Mouse (Mus musculus) MEL (cell line): ENCODE data around the gene Nf1. TPM values are rescaled to one million over a fixed set of nuclear protein-coding genes. Genes with fewer than 3 reads are reported as not detected.

Source experiments
- DNase-seq: peaks from one replicate; pipeline ENCODE4 v3.0.0; 2011; ENCODE audit warnings: low read depth, low spot score
- H3K27ac ChIP-seq: 2 replicates; pipeline ENCODE4 v1.5.1; 2012; ENCODE audit warnings: low read depth, mild to moderate bottlenecking, control low read depth, low read length, moderate library complexity; ENCODE audit not compliant: control insufficient read depth
- H3K27me3 ChIP-seq, 2 experiments: fragments of 150-350 bp in 1 of 2; sonication (generic) in 1 of 2; 2 replicates each; pipeline ENCODE4 v1.6.1; 2012; ENCODE audit warnings: low read length in 2 of 2, mild to moderate bottlenecking in 2 of 2, improper control_type of control experiment in 1 of 2, moderate library complexity in 1 of 2; ENCODE audit not compliant: insufficient read depth in 2 of 2, control insufficient read depth in 1 of 2
- H3K36me3 ChIP-seq, 2 experiments: 2 replicates each; pipeline ENCODE4 v1.6.1; 2012 to 2014; ENCODE audit warnings: low read length in 2 of 2, improper control_type of control experiment in 1 of 2, inconsistent platforms in 1 of 2, mild to moderate bottlenecking in 1 of 2; ENCODE audit not compliant: insufficient read depth in 2 of 2, control insufficient read depth in 1 of 2
- H3K4me1 ChIP-seq, 2 experiments: fragments of 150-350 bp in 1 of 2; sonication (generic) in 1 of 2; 2 replicates each; pipeline ENCODE4 v1.6.1; 2012; ENCODE audit warnings: low read length in 2 of 2, improper control_type of control experiment in 1 of 2, mild to moderate bottlenecking in 1 of 2; ENCODE audit not compliant: insufficient read depth in 2 of 2, control insufficient read depth in 1 of 2
- H3K4me3 ChIP-seq, 2 experiments: fragments of 150-350 bp in 1 of 2; sonication (generic) in 1 of 2; 2 replicates each; pipeline ENCODE4 v1.5.1; 2012; ENCODE audit warnings: low read depth in 2 of 2, low read length in 2 of 2, mild to moderate bottlenecking in 2 of 2, moderate library complexity in 2 of 2, control low read depth in 1 of 2, improper control_type of control experiment in 1 of 2; ENCODE audit not compliant: control insufficient read depth in 1 of 2, insufficient read depth in 1 of 2
- H3K79me2 ChIP-seq: 2 replicates; pipeline ENCODE4 v1.6.1; 2012; ENCODE audit warnings: mild to moderate bottlenecking, low read length, moderate library complexity; ENCODE audit not compliant: control insufficient read depth, poor library complexity, insufficient read depth
- H3K9ac ChIP-seq: 2 replicates; pipeline ENCODE4 v1.6.1; 2012; ENCODE audit warnings: low read depth, mild to moderate bottlenecking, control low read depth, low read length, moderate library complexity; ENCODE audit not compliant: control insufficient read depth, poor library complexity, severe bottlenecking
- H3K9me3 ChIP-seq: fragments of 150-350 bp; sonication (generic); replicated peaks from 2 replicates; pipeline ENCODE4 v1.6.1; 2012; ENCODE audit warnings: mild to moderate bottlenecking, low read length, improper control_type of control experiment, moderate library complexity; ENCODE audit not compliant: insufficient read depth
- CTCF ChIP-seq, 3 experiments: IDR thresholded peaks in 2 of 3; conservative IDR thresholded peaks in 1 of 3; 2 replicates each; pipeline ENCODE4 v1.5.1; 2011 to 2012; ENCODE audit warnings: low read length in 3 of 3, low read depth in 2 of 3, mild to moderate bottlenecking in 2 of 3, improper control_type of control experiment in 1 of 3, inconsistent platforms in 1 of 3, mixed read lengths in 1 of 3, moderate library complexity in 1 of 3; ENCODE audit not compliant: control insufficient read depth in 1 of 3, insufficient read depth in 1 of 3, poor library complexity in 1 of 3, severe bottlenecking in 1 of 3
- GABPA ChIP-seq: IDR thresholded peaks from 2 replicates; pipeline ENCODE4 v1.6.1; 2012; ENCODE audit warnings: low read depth, mild to moderate bottlenecking, inconsistent platforms, low read length, improper control_type of control experiment, moderate library complexity
- MAZ ChIP-seq: IDR thresholded peaks from 2 replicates; pipeline ENCODE4 v1.6.1; 2012; ENCODE audit warnings: low read depth, mild to moderate bottlenecking, inconsistent platforms, low read length, improper control_type of control experiment
- MEF2A ChIP-seq: IDR thresholded peaks from 2 replicates; pipeline ENCODE4 v1.6.1; 2014; ENCODE audit warnings: low read depth, mild to moderate bottlenecking, inconsistent platforms, low read length, improper control_type of control experiment; ENCODE audit not compliant: poor library complexity, insufficient replicate concordance, severe bottlenecking; ENCODE audit errors: extremely low read depth
- MYC ChIP-seq: IDR thresholded peaks from 2 replicates; pipeline ENCODE4 v1.6.1; 2011; ENCODE audit warnings: low read depth, mild to moderate bottlenecking, low read length, improper control_type of control experiment, moderate library complexity
- POLR2A ChIP-seq, 2 experiments: IDR thresholded peaks; 2 replicates each; pipeline ENCODE4 v1.6.1; 2011 to 2012; ENCODE audit warnings: low read length in 2 of 2, mild to moderate bottlenecking in 2 of 2, control low read depth in 1 of 2, improper control_type of control experiment in 1 of 2, low read depth in 1 of 2, moderate library complexity in 1 of 2; ENCODE audit not compliant: control insufficient read depth in 1 of 2, insufficient read depth in 1 of 2, poor library complexity in 1 of 2
- POLR2AphosphoS5 ChIP-seq: IDR thresholded peaks from 2 replicates; pipeline ENCODE4 v1.6.1; 2012; ENCODE audit warnings: low read depth, borderline replicate concordance, mild to moderate bottlenecking, inconsistent platforms, low read length, moderate library complexity, mixed read lengths
- TBP ChIP-seq: IDR thresholded peaks from 2 replicates; pipeline ENCODE4 v1.8.0; 2011; ENCODE audit warnings: low read depth, low read length, improper control_type of control experiment
- UBTF ChIP-seq: IDR thresholded peaks from 2 replicates; pipeline ENCODE4 v1.6.1; 2012; ENCODE audit warnings: low read depth, mild to moderate bottlenecking, inconsistent platforms, low read length, improper control_type of control experiment, moderate library complexity, borderline replicate concordance; ENCODE audit not compliant: insufficient read depth
- ZKSCAN1 ChIP-seq: IDR thresholded peaks from 2 replicates; pipeline ENCODE4 v1.6.1; 2012; ENCODE audit warnings: low read depth, mild to moderate bottlenecking, inconsistent platforms, low read length, improper control_type of control experiment, moderate library complexity
- ZMIZ1 ChIP-seq: IDR thresholded peaks from 2 replicates; pipeline ENCODE4 v1.6.1; 2012; ENCODE audit warnings: low read depth, mild to moderate bottlenecking, inconsistent platforms, low read length, improper control_type of control experiment, moderate library complexity
- ZNF384 ChIP-seq: IDR thresholded peaks from 2 replicates; pipeline ENCODE4 v1.6.1; 2012; ENCODE audit warnings: low read depth, mild to moderate bottlenecking, inconsistent platforms, low read length, improper control_type of control experiment
- polyA plus RNA-seq, 2 experiments: library from polyadenylated mRNA; stranded (reverse) in 1 of 2; unstranded in 1 of 2; fragments of >175 nt in 1 of 2; fragments of >200 nt in 1 of 2; gene quantifications; 2 replicates each; pipeline versions ENCODE4 v1.2.1 to v1.2.4; 2012; ENCODE audit warnings: low replicate concordance in 2 of 2, low read depth in 1 of 2; ENCODE audit not compliant: insufficient read length in 2 of 2, insufficient read depth in 1 of 2, missing spikeins in 1 of 2
- total RNA-seq: library from RNA; depleted of rRNA; stranded (reverse); fragments of 300-350 nt; gene quantifications from 2 replicates; pipeline ENCODE4 v1.2.3, GENCODE M21; 2012

The Nf1 gene
- total and polyA plus RNA-seq, 3 experiments, result 13.2 to 108 (median 20.3) TPM

DNA sequence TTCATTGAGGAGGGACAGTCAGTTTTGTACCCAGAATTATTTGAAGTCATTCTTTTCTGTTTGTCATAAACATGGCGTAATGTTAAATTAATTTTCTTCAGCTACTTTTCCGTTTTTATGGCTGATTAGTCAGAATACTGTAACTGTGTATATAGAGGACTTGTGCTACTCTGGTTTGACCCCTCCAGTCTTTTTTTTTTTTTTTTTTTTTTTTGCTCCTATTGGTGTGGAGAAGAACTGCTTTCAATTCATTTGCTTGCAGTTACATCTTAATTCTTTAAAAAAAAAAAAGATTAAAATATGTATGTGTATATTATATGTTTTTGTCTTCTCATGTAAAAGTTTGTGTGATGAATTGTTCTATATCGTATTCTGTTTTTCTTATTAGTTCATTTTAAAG is 172.5 kb downstream of the Nf1 start:
- Histone ChIP-seq H3K4me1 (peaks cover 10 to 17% of the 10 kb centered on the region in 2 experiments), H3K4me3 (no peak overlapping the region), H3K36me3 (peaks cover 25 to 28% of the 10 kb centered on the region in 2 experiments), H3K27ac (no peak overlapping the region), H3K79me2 (peaks cover 9% of the 10 kb centered on the region; the same call in 1 of the 2 replicates), H3K27me3 (no peaks in the 10 kb centered on the region), H3K9me3 (no peaks in the 10 kb centered on the region), H3K9ac (no peak overlapping the region)
- DNase-seq, result no peak
- TF ChIP-seq MEF2A, result no peak
- TF ChIP-seq ZNF384, result peak; percentile 70

DNA sequence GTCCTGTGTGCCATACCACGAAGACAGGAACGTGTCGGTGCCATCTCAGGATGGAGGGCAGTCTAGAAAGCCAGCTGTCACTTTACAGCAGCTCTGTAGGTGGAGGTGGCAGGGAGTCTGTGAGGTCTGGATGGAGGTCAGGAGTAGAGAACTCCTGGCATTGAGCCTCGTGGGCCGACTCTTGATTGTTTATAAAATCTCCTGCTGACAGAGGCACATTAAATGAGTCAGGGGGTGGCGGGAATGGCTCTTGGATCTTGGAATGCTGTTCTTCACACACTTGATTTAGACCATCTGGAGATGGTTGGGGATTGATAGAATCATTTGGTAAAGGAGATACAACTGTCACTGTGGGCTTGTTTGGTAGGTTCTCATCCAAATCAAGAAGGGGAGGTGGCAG is 175.8 kb downstream of the Nf1 start:
- Histone ChIP-seq H3K27me3 (no peaks in the 10 kb centered on the region), H3K9ac (no peak overlapping the region), H3K27ac (no peak overlapping the region), H3K4me1 (peaks cover 14 to 33% of the 10 kb centered on the region in 2 experiments), H3K9me3 (no peaks in the 10 kb centered on the region), H3K36me3 (peaks cover 28 to 50% of the 10 kb centered on the region in 2 experiments), H3K4me3 (no peak overlapping the region), H3K79me2 (peaks cover 27% of the 10 kb centered on the region)
- DNase-seq, result no peak
- TF ChIP-seq GABPA (no peak), UBTF (no peak), MAZ (no peak), ZKSCAN1 (no peak), POLR2AphosphoS5 (no peak)

DNA sequence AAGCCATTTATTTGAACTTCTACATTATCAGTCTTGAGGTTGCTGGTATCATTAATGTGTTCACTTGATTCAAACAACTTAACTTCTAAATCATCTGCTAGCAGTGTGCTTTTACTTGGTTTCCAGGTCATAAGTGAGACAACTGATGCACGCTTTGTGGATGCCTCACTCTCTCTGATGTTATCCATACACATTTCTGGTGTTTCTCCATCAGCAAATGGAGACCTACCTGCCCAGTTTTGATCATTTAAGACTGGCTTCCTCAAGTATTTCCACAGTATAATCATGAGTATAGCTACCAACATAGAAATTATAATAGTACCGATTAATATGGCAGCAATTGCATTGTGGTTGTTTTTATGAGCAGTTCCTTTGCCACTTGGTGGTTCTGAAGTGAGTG is 176.3 kb downstream of the Nf1 start:
- Histone ChIP-seq H3K36me3 (peaks cover 28 to 54% of the 10 kb centered on the region in 2 experiments), H3K4me1 (peaks cover 17 to 36% of the 10 kb centered on the region in 2 experiments), H3K27ac (no peak overlapping the region), H3K9me3 (no peaks in the 10 kb centered on the region), H3K27me3 (no peaks in the 10 kb centered on the region), H3K4me3 (no peak overlapping the region), H3K79me2 (peaks cover 30% of the 10 kb centered on the region), H3K9ac (no peak overlapping the region)
- no peak for TF ChIP-seq MYC
- TF ChIP-seq ZMIZ1, result peak; percentile 85
- peak in 1 of 2 experiments; percentile 24; a peak in 1 of 4 replicates for TF ChIP-seq POLR2A (IDR thresholded peaks at IDR 0.05; ENCODE audit: control insufficient read depth in 1 of 2, insufficient read depth in 1 of 2, low read depth in 1 of 2, low read length in 2 of 2, poor library complexity in 1 of 2)
- TF ChIP-seq CTCF (IDR thresholded peaks at IDR 0.05 in 2 of 3, conservative IDR thresholded peaks at IDR 0.05 in 1 of 3; ENCODE audit: control insufficient read depth in 1 of 3, insufficient read depth in 1 of 3, low read depth in 2 of 3, low read length in 3 of 3, poor library complexity in 1 of 3, severe bottlenecking in 1 of 3), result no peak
- no peak for TF ChIP-seq TBP
- DNase-seq, result no peak
